Mouse (Mus musculus) spleen, adult 2 months (tissue): ENCODE data around the gene Relch.

Source experiments
- CTCF ChIP-seq: fragments of 200-500 bp; IDR thresholded peaks from 2 replicates; pipeline ENCODE4 v1.5.1; 2011; ENCODE audit warnings: mild to moderate bottlenecking, inconsistent platforms; ENCODE audit not compliant: insufficient read depth, insufficient read length, insufficient replicate concordance; ENCODE audit errors: extremely low read depth
- POLR2A ChIP-seq: fragments of 200-500 bp; IDR thresholded peaks from 2 replicates; pipeline ENCODE4 v1.6.1; 2011; ENCODE audit warnings: low read depth, low read length, inconsistent platforms

DNA sequence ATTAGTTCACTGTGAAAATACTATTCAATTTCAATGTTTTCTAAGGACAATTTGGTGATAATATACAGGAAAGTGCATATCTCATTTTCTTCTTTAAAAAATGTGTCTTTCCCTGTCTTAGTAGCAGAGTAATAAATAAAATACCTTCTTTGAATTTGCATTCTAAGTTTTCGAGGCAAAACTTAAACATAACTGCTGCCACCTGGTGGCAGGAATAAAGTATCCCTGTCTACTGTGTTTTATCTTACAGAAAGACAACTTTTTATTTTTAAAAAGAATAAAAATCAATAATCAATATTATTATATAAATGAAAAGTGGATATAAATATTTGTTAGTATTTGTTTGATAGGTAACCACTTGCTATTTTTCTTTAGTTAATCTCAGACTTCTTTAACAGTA lies 47.6 kb downstream of the Relch start:
- TF ChIP-seq POLR2A (no peak), CTCF (no peak)
